Mouse (Mus musculus) spleen, adult 2 months (tissue): ENCODE results near the gene Pif1.

ENCODE experiments used
- CTCF ChIP-seq: fragments of 200-500 bp; IDR thresholded peaks from 2 replicates; pipeline ENCODE4 v1.5.1; 2011; ENCODE audit warnings: mild to moderate bottlenecking, inconsistent platforms; ENCODE audit not compliant: insufficient read depth, insufficient read length, insufficient replicate concordance; ENCODE audit errors: extremely low read depth
- POLR2A ChIP-seq: fragments of 200-500 bp; IDR thresholded peaks from 2 replicates; pipeline ENCODE4 v1.6.1; 2011; ENCODE audit warnings: low read depth, low read length, inconsistent platforms

DNA sequence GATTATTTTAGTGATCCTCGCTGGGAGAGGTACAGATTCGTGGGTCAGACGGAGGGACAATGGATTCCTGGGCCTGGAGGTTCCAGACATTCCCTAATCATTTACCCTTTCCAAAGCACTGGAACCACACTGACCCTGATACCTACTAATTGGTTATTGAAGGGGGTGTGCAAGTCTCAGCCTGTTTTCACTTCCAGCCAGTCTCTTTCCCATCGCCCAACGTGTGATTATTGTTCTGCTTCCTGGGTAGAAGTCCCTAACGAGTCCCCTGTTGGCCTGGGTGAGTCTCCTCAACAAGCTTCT lies 261 bp downstream of the Pif1 start:
- TF ChIP-seq CTCF (no peak), POLR2A (no peak)
